Mouse (Mus musculus) layer of hippocampus, adult 9-10 months (tissue): ENCODE data around the gene Axin1.
A peak's percentile ranks its signal among the peaks of the same experiment; 100 is the strongest.
"Not testable (repeated sequence)": the region's sequence is repeated elsewhere in the genome, so short reads cannot be mapped to it uniquely, and the experiment has no call there.

Experiments
- DNase-seq: peaks from one replicate; pipeline ENCODE4 v3.0.0; 2022; ENCODE audit warnings: low spot score

Axin1 gene

GRCm38 (mm10) chr17:26119766-26120710 lies 18.4 kb upstream of the Axin1 start:
- DNase-seq: no peak

GRCm38 (mm10) chr17:26122431-26123140 lies 15.9 kb upstream of the Axin1 start:
- DNase-seq: no peak

- DNase-seq: peak; percentile 76
Measured at GRCm38 (mm10) chr17:26123267-26123684, 15.2 kb upstream of the Axin1 start, which contains the start of gene Mrpl28. Gene Mrpl28, plus strand, starts transcription at chr17:26123500.

GRCm38 (mm10) chr17:26124560-26124959 lies 13.9 kb upstream of the Axin1 start:
- no peak for DNase-seq

- DNase-seq: no peak
Measured at GRCm38 (mm10) chr17:26125226-26125625, 13.3 kb upstream of the Axin1 start.

- no peak for DNase-seq
Measured at GRCm38 (mm10) chr17:26131062-26131732, 7.3 kb upstream of the Axin1 start.

- no peak for DNase-seq
Measured at GRCm38 (mm10) chr17:26131856-26132853, 6.3 kb upstream of the Axin1 start.

GRCm38 (mm10) chr17:26137106-26137750 lies 1.3 kb upstream of the Axin1 start:
- no peak for DNase-seq

GRCm38 (mm10) chr17:26137751-26138130 lies 747 bp upstream of the Axin1 start:
- no peak for DNase-seq

- DNase-seq: no peak
Measured at GRCm38 (mm10) chr17:26138901-26139381, 453 bp downstream of the Axin1 start.

- DNase-seq: no peak
Measured at GRCm38 (mm10) chr17:26142796-26143195, 4.3 kb downstream of the Axin1 start.

GRCm38 (mm10) chr17:26143386-26143785 lies 4.9 kb downstream of the Axin1 start:
- no peak for DNase-seq

- no peak for DNase-seq
Measured at GRCm38 (mm10) chr17:26149056-26149455, 10.6 kb downstream of the Axin1 start.

- no peak for DNase-seq
Measured at GRCm38 (mm10) chr17:26151886-26152630, 13.6 kb downstream of the Axin1 start.

GRCm38 (mm10) chr17:26162736-26163135 lies 24.2 kb downstream of the Axin1 start:
- DNase-seq: no peak

GRCm38 (mm10) chr17:26168039-26168438 lies 29.6 kb downstream of the Axin1 start:
- DNase-seq: no peak

- DNase-seq: not testable (repeated sequence)
Measured at GRCm38 (mm10) chr17:26175248-26175647, 36.8 kb downstream of the Axin1 start.

GRCm38 (mm10) chr17:26178611-26179010 lies 40.1 kb downstream of the Axin1 start:
- DNase-seq: no peak

GRCm38 (mm10) chr17:26181179-26181578 lies 42.7 kb downstream of the Axin1 start:
- no peak for DNase-seq

- no peak for DNase-seq
Measured at GRCm38 (mm10) chr17:26187592-26187991, 49.1 kb downstream of the Axin1 start.
